Mouse (Mus musculus) E14TG2a.4 (cell line): Measurements from ENCODE around the gene Edc3.
A peak's percentile ranks its signal among the peaks of the same experiment; 100 is the strongest.

ENCODE experiments used
- H3K27me3 ChIP-seq: 2 replicates; pipeline ENCODE4 v1.6.1; 2014; ENCODE audit warnings: low read length, control low read depth; ENCODE audit not compliant: insufficient read depth
- H3K36me3 ChIP-seq: 2 replicates; pipeline ENCODE4 v1.6.1; 2014; ENCODE audit warnings: low read length, control low read depth; ENCODE audit not compliant: insufficient read depth
- H3K4me1 ChIP-seq: replicated peaks from 2 replicates; pipeline ENCODE4 v1.6.1; 2014; ENCODE audit warnings: low read depth, low read length, control low read depth
- H3K4me3 ChIP-seq: replicated peaks from 2 replicates; pipeline ENCODE4 v1.5.1; 2014; ENCODE audit warnings: mild to moderate bottlenecking, low read length
- H3K9me3 ChIP-seq: 2 replicates; pipeline ENCODE4 v1.6.1; 2014; ENCODE audit warnings: low read length, control low read depth
- CTCF ChIP-seq: conservative IDR thresholded peaks from 2 replicates; pipeline ENCODE4 v1.5.1; 2014; ENCODE audit warnings: low read length
- NANOG ChIP-seq: IDR thresholded peaks from 2 replicates; pipeline ENCODE4 v1.6.1; 2014; ENCODE audit warnings: borderline replicate concordance, low read length, mixed read lengths
- POU5F1 ChIP-seq: IDR thresholded peaks from 2 replicates; pipeline ENCODE4 v1.6.1; 2014; ENCODE audit warnings: low read length, borderline replicate concordance

Gene Edc3

GRCm38 (mm10) chr9:57712194-57712593 is 3.9 kb downstream of the Edc3 start:
- H3K4me1 ChIP-seq = peaks cover 24% of the 10 kb centered on the region

GRCm38 (mm10) chr9:57718408-57718807 is 10.1 kb downstream of the Edc3 start:
- Histone ChIP-seq H3K36me3 (peaks cover 97% of the 10 kb centered on the region), H3K4me1 (no peaks in the 10 kb centered on the region), H3K9me3 (no peaks in the 10 kb centered on the region), H3K27me3 (no peaks in the 10 kb centered on the region), H3K4me3 (no peak overlapping the region)
- TF ChIP-seq NANOG (no peak), POU5F1 (no peak), CTCF (no peak)

More at GRCm38 (mm10) chr9:57712194-57712593, 3.9 kb downstream of the Edc3 start:
- Histone ChIP-seq H3K36me3 (peaks cover 60% of the 10 kb centered on the region), H3K27me3 (no peaks in the 10 kb centered on the region), H3K4me3 (no peak overlapping the region), H3K9me3 (no peaks in the 10 kb centered on the region)
- no peak for TF ChIP-seq POU5F1
- no peak for TF ChIP-seq NANOG
- TF ChIP-seq CTCF = peak; percentile 88

DNA sequence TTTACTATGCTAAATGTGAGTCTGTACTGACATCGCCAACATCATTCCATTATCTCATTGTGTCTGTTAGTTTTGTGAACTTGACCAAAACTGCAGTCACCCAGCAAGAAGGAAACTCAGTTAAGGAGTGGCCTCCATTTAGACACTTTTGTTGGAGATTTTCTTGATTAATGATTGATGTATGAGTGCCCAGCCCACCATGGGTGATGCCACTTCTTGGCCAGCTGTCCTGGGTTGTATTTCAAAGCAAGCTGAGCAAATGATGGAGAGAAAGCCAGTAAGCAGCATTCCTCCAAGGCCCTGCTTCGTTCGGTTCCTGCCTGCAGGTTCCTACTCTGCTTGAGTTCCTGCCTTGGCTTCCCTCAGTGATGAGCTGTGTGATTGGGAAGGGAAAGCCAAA is 12.4 kb downstream of the Edc3 start:
- Histone ChIP-seq H3K27me3 (no peaks in the 10 kb centered on the region), H3K4me1 (no peaks in the 10 kb centered on the region), H3K4me3 (no peak overlapping the region), H3K36me3 (peaks cover 93% of the 10 kb centered on the region), H3K9me3 (no peaks in the 10 kb centered on the region)
- TF ChIP-seq POU5F1 (no peak), NANOG (no peak), CTCF (no peak)

DNA sequence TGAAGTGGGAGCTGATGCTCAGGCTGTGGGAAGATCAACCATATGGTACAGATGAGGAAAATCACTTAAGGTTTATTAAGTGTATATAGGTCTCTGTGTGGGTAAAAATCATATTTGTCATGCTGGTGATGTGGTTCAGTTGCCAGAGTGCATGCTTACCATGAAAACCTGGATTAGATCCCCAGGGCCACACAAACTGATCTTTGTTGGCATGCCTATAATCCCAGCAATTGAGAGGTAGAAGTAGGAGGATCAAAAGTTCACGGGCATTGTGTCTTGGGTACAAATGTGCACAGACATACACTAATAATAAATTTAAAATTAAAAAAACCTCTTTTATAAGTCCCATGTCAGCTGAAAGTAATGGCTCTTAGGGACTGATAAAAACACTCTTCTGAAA is 14.0 kb downstream of the Edc3 start:
- Histone ChIP-seq H3K36me3 (peaks cover 93% of the 10 kb centered on the region), H3K27me3 (no peaks in the 10 kb centered on the region), H3K4me1 (0 out of 2 replicates have a peak, but pooled peaks cover 3% of the 10 kb centered on the region), H3K9me3 (no peaks in the 10 kb centered on the region), H3K4me3 (no peak overlapping the region)
- TF ChIP-seq CTCF (no peak), NANOG (no peak), POU5F1 (no peak)

DNA sequence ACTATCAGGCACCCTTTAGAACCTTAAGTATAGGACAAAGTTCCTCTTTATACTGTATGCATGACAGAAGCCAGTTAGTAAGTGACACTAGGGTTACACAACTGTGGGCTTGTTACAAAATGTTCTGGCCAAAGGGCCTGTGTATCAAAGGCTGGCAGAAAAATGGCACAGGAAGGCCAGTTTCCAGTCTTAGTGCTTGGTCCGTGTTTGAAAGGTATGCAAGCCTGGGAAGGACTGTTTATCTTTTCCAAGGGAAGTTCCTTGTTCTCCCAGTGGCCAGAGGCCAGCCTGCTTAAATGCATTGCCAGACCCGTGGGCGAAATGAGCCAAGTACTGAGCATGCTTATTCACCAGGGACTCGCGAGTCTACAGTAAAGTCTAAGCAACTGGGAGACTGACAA is 15.0 kb downstream of the Edc3 start:
- TF ChIP-seq CTCF (no peak), NANOG (no peak), POU5F1 (no peak)
- Histone ChIP-seq H3K4me3 (no peak overlapping the region), H3K36me3 (peaks cover 94% of the 10 kb centered on the region)

DNA sequence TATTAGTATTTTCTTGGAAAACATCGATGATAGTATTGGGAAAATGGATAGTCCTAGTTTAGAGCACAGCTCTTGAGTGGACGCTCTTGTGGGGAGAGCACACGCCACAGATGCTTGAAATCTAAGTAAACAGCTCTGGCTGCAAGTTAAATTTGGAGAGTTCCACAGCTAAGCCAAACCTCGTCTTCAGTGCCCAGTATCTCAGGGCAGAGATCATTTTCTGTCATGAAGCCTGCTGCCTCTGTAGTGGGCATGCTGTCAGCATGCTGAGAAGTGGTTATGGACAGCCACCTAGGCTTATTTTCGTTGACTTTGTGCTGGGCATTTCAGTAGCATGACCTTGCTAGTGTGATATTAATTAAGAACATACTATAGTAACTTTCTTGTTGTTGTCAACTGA is 15.5 kb downstream of the Edc3 start:
- H3K4me3 ChIP-seq = no peak overlapping the region
- no peak for TF ChIP-seq NANOG
- TF ChIP-seq POU5F1 = no peak
- no peak for TF ChIP-seq CTCF
- H3K9me3 ChIP-seq = no peaks in the 10 kb centered on the region
- H3K36me3 ChIP-seq = peaks cover 90% of the 10 kb centered on the region
- H3K4me1 ChIP-seq = 0 out of 2 replicates have a peak, but pooled peaks cover 3% of the 10 kb centered on the region
- H3K27me3 ChIP-seq = no peaks in the 10 kb centered on the region

More for the DNA sequence above, 15.0 kb downstream of the Edc3 start:
- Histone ChIP-seq H3K4me1 (0 out of 2 replicates have a peak, but pooled peaks cover 3% of the 10 kb centered on the region), H3K27me3 (no peaks in the 10 kb centered on the region), H3K9me3 (no peaks in the 10 kb centered on the region)

- H3K36me3 ChIP-seq = peaks cover 90% of the 10 kb centered on the region
- H3K27me3 ChIP-seq = no peaks in the 10 kb centered on the region
- H3K4me1 ChIP-seq = 0 out of 2 replicates have a peak, but pooled peaks cover 3% of the 10 kb centered on the region
- TF ChIP-seq NANOG (no peak), POU5F1 (no peak), CTCF (no peak)
- no peaks in the 10 kb centered on the region for H3K9me3 ChIP-seq
- no peak overlapping the region for H3K4me3 ChIP-seq
Measured at GRCm38 (mm10) chr9:57724701-57725100, 16.4 kb downstream of the Edc3 start.

DNA sequence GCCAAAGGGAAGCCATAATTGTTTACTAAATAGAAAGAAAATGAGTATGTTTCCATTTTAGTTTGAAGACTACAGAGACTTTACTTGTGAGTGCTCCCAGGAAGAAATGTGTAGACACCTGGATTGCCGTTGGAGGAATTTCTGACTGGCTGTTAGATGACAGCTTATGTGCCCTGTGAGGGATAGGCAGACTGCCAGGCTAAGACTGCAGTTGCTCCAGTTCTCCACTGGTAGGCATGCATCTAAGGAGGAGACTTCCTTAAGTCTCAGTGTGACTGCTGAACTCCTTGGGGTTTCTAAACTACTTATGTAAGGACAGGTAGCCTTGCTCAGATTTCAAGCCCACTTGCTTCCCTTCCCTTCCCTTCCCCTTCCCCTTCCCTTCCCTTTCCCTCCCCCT is 20.0 kb downstream of the Edc3 start:
- no peak overlapping the region for H3K4me3 ChIP-seq
- no peaks in the 10 kb centered on the region for H3K9me3 ChIP-seq
- peaks cover 3% of the 10 kb centered on the region; the same call in 1 of the 2 replicates for H3K4me1 ChIP-seq
- TF ChIP-seq NANOG (no peak), CTCF (peak; percentile 41), POU5F1 (no peak)
- H3K27me3 ChIP-seq = no peaks in the 10 kb centered on the region
- peaks cover 88% of the 10 kb centered on the region for H3K36me3 ChIP-seq

GRCm38 (mm10) chr9:57733606-57734005 is 25.3 kb downstream of the Edc3 start:
- no peak overlapping the region for H3K4me3 ChIP-seq
- no peaks in the 10 kb centered on the region for H3K9me3 ChIP-seq
- no peaks in the 10 kb centered on the region for H3K27me3 ChIP-seq
- H3K4me1 ChIP-seq = peaks cover 12% of the 10 kb centered on the region
- no peak for TF ChIP-seq POU5F1
- no peak for TF ChIP-seq NANOG
- TF ChIP-seq CTCF = no peak
- H3K36me3 ChIP-seq = peaks cover 83% of the 10 kb centered on the region
